Comparison of ENCODE assay signal across 26 mouse cellular contexts in genomic region chr5:115486726-115487125, GRCm38 (mm10). TPM values are rescaled to one million over a fixed set of nuclear protein-coding genes. Genes with fewer than 3 reads are reported as not detected.
DNase-seq lines count a peak whose midpoint lies in the region; ATAC-seq and TF ChIP-seq lines count a peak whose summit lies in the region.
"Had no signal": no experiment of that assay in that cellular context is flagged by ENCODE, and none has a peak within 500 bp of the region (broad histone marks: within the 10 kb centered on the region; RNA-seq: fewer than 3 reads in every experiment).

No protein-coding gene starts in this region.

- 0 out of 2 replicates have a peak, but pooled peaks cover 7% of the 10 kb centered on the region for H3K27me3 ChIP-seq in liver, embryonic 12.5 days (replicated peaks)
- H3K27me3 ChIP-seq in liver, embryonic 11.5 days (replicated peaks; ENCODE audit: control insufficient read depth, insufficient read depth, low read length) = no peaks in the 10 kb centered on the region
- peaks cover 6% of the 10 kb centered on the region; the same call in 1 of the 2 replicates for H3K27me3 ChIP-seq in testis, adult 2 months (ENCODE audit: control insufficient read depth, insufficient read depth, low read length)
- H3K27me3 ChIP-seq: embryonic facial prominence, embryonic 15.5 days had no signal

- H3K36me3 ChIP-seq in liver, embryonic 12.5 days = 0 out of 2 replicates have a peak, but pooled peaks cover 6% of the 10 kb centered on the region
- H3K36me3 ChIP-seq in liver, embryonic 11.5 days (ENCODE audit: control insufficient read depth, insufficient read depth, low read length) = no peaks in the 10 kb centered on the region
- no peaks in the 10 kb centered on the region for H3K36me3 ChIP-seq in testis, adult 2 months (ENCODE audit: control insufficient read depth, insufficient read depth, low read length)
- H3K36me3 ChIP-seq: embryonic facial prominence, embryonic 15.5 days; forebrain, embryonic 10.5 days; forebrain, embryonic 12.5 days had no signal

- H3K4me1 ChIP-seq in liver, embryonic 12.5 days = peaks cover 41% of the 10 kb centered on the region
- peaks cover 17% of the 10 kb centered on the region for H3K4me1 ChIP-seq in liver, embryonic 11.5 days (replicated peaks; ENCODE audit: control insufficient read depth, insufficient read depth, low read length)
- peaks cover 19% of the 10 kb centered on the region for H3K4me1 ChIP-seq in testis, adult 2 months (ENCODE audit: control insufficient read depth, insufficient read depth, low read length)

- peak overlapping the region; percentile 39; the same call in 1 of the 2 replicates for H3K9ac ChIP-seq in liver, embryonic 12.5 days
- no peak overlapping the region for H3K9ac ChIP-seq in liver, embryonic 11.5 days (ENCODE audit: low read depth, low read length)
- H3K9ac ChIP-seq: embryonic facial prominence, embryonic 13.5 days; embryonic facial prominence, embryonic 15.5 days; forebrain, embryonic 12.5 days had no signal

- 48% methylated on average over 4 of the region's 4 CpGs for WGBS in liver, embryonic 12.5 days (ENCODE audit: insufficient replicate concordance)
- 46% methylated on average over 4 of the region's 4 CpGs for WGBS in liver, embryonic 11.5 days

- no peak for TF ChIP-seq CTCF in testis, adult 2 months (IDR thresholded peaks at IDR 0.05; ENCODE audit: control insufficient read depth, insufficient read depth, insufficient replicate concordance, low read depth, low read length)

- no peak overlapping the region for H3K4me3 ChIP-seq in liver, embryonic 12.5 days
- H3K4me3 ChIP-seq in liver, embryonic 11.5 days (ENCODE audit: low read depth, low read length) = no peak overlapping the region
- H3K4me3 ChIP-seq in testis, adult 2 months (ENCODE audit: control insufficient read depth, low read depth, low read length) = peak overlapping the region; percentile 41
- H3K4me3 ChIP-seq: embryonic facial prominence, embryonic 13.5 days; embryonic facial prominence, embryonic 15.5 days; erythroblast, embryonic 14.5 days; forebrain, embryonic 10.5 days; forebrain, embryonic 12.5 days had no signal

- no peak for TF ChIP-seq POLR2A in testis, adult 2 months (IDR thresholded peaks at IDR 0.05; ENCODE audit: control insufficient read depth, low read depth, low read length)

- peak; percentile 61 for DNase-seq in cerebellum, adult 9-10 months
- DNase-seq in cerebellum, adult 18-20 months = no peak
- peak; percentile 87 for DNase-seq in heart, adult 11 months
- DNase-seq in heart, adult 9 months (ENCODE audit: low spot score in 2 of 2) = no peak
- DNase-seq in liver, embryonic 11.5 days (ENCODE audit: low spot score) = no peak
- no peak for DNase-seq in testis, postnatal 14 days (ENCODE audit: low spot score)
- DNase-seq: adrenal gland, adult 2 months; adrenal gland, postnatal 10 days; adrenal gland, postnatal 25 days; cerebellum, adult 8-10 months; cerebellum, postnatal 14 days; cerebellum, postnatal 36 days; embryo, embryonic 11 days had no signal

- no peak overlapping the region for H3K27ac ChIP-seq in liver, embryonic 12.5 days
- H3K27ac ChIP-seq in liver, embryonic 11.5 days (ENCODE audit: low read depth, low read length) = no peak overlapping the region
- no peak overlapping the region for H3K27ac ChIP-seq in testis, adult 2 months (ENCODE audit: control insufficient read depth, insufficient read depth, low read depth, low read length)
- H3K27ac ChIP-seq: embryonic facial prominence, embryonic 13.5 days; embryonic facial prominence, embryonic 15.5 days; forebrain, embryonic 10.5 days; forebrain, embryonic 12.5 days had no signal

- H3K9me3 ChIP-seq in liver, embryonic 12.5 days (replicated peaks) = no peaks in the 10 kb centered on the region
- no peaks in the 10 kb centered on the region for H3K9me3 ChIP-seq in liver, embryonic 11.5 days (ENCODE audit: control insufficient read depth, low read length)
- H3K9me3 ChIP-seq: embryonic facial prominence, embryonic 13.5 days; embryonic facial prominence, embryonic 15.5 days; forebrain, embryonic 10.5 days; forebrain, embryonic 12.5 days had no signal

- H3K4me2 ChIP-seq in liver, embryonic 12.5 days = no peak overlapping the region
- no peak overlapping the region for H3K4me2 ChIP-seq in liver, embryonic 11.5 days
- H3K4me2 ChIP-seq: embryonic facial prominence, embryonic 13.5 days; embryonic facial prominence, embryonic 15.5 days; forebrain, embryonic 12.5 days had no signal

- no peak for ATAC-seq in liver, embryonic 12.5 days
- no peak for ATAC-seq in liver, embryonic 11.5 days (replicated peaks; ENCODE audit: low FRiP score)
- ATAC-seq: forebrain, embryonic 14.5 days; forebrain, embryonic 16.5 days had no signal

RNA-seq across cellular contexts. Expression of gene Sirt4, which starts 2.2 kb away (rescaled TPM):
- 6.3 and 7.5 TPM in 2 replicates for polyA plus RNA-seq in liver, embryonic 12.5 days (2016; fragmentation: Nextera tagmentation; extraction: Ambion mirVana)
- polyA plus RNA-seq in liver, embryonic 11.5 days (2014; fragmentation: Nextera tagmentation; extraction: Ambion mirVana) = 14.8 and 15.2 TPM in 2 replicates
- polyA plus RNA-seq in testis, adult 2 months (2012; rRNA removed) = 34.6 and 38.4 TPM in 2 replicates

RNA-seq across cellular contexts. Expression of gene Pxn, which starts 19.8 kb away (rescaled TPM):
- 17.4 and 20.1 TPM in 2 replicates for polyA plus RNA-seq in liver, embryonic 12.5 days (2016; fragmentation: Nextera tagmentation; extraction: Ambion mirVana)
- polyA plus RNA-seq in liver, embryonic 11.5 days (2014; fragmentation: Nextera tagmentation; extraction: Ambion mirVana) = 12.4 and 14.0 TPM in 2 replicates
- 81.6 and 82.6 TPM in 2 replicates for polyA plus RNA-seq in testis, adult 2 months (2012; rRNA removed)

RNA-seq across cellular contexts. Expression of gene Pla2g1b, which starts 20.7 kb away (rescaled TPM):
- polyA plus RNA-seq in liver, embryonic 12.5 days (2016; fragmentation: Nextera tagmentation; extraction: Ambion mirVana) = 0.42 and 0.69 TPM in 2 replicates
- 0.89 and 1.2 TPM in 2 replicates for polyA plus RNA-seq in liver, embryonic 11.5 days (2014; fragmentation: Nextera tagmentation; extraction: Ambion mirVana)
- polyA plus RNA-seq in testis, adult 2 months (2012; rRNA removed) = 0.64 and 0.87 TPM in 2 replicates
- polyA plus RNA-seq: adrenal gland, adult 2 months; brain, embryonic 14.5 days; C2C12; embryonic facial prominence, embryonic 11.5 days; embryonic facial prominence, embryonic 13.5 days; embryonic facial prominence, embryonic 15.5 days; erythroblast, embryonic 14.5 days; forebrain, embryonic 10.5 days; forebrain, embryonic 12.5 days; forebrain, embryonic 14.5 days; forebrain, embryonic 16.5 days; frontal cortex, adult 2 months had no signal

RNA-seq across cellular contexts. Expression of gene Msi1, which starts 57.3 kb away (rescaled TPM):
- polyA plus RNA-seq in liver, embryonic 12.5 days (2016; fragmentation: Nextera tagmentation; extraction: Ambion mirVana) = 2.5 and 2.7 TPM in 2 replicates
- polyA plus RNA-seq in liver, embryonic 11.5 days (2014; fragmentation: Nextera tagmentation; extraction: Ambion mirVana) = 7.5 and 9.7 TPM in 2 replicates
- polyA plus RNA-seq in testis, adult 2 months (2012; rRNA removed) = 61.9 and 63.9 TPM in 2 replicates

Comparison
In these comparisons a context has a peak if more than half of its experiments do, and no peak if none do; other contexts are left out.
1. DNase-seq: peak in cerebellum, adult 9-10 months (single experiment) and heart, adult 11 months (single experiment); none in cerebellum, adult 18-20 months (0 of 2), heart, adult 9 months (0 of 2), liver, embryonic 11.5 days (single experiment) and testis, postnatal 14 days (single experiment).